Mouse (Mus musculus) testis, adult 2 months (tissue): ENCODE results near the gene Atoh8.

Source experiments
- CTCF ChIP-seq: fragments of 200-500 bp; IDR thresholded peaks from 2 replicates; pipeline ENCODE4 v1.5.1; 2012; ENCODE audit warnings: low read depth, mild to moderate bottlenecking, inconsistent platforms, low read length, moderate library complexity; ENCODE audit not compliant: control insufficient read depth, insufficient read depth, insufficient replicate concordance
- POLR2A ChIP-seq: fragments of 200-500 bp; IDR thresholded peaks from 2 replicates; pipeline ENCODE4 v1.6.1; 2012; ENCODE audit warnings: low read depth, mild to moderate bottlenecking, inconsistent platforms, low read length, moderate library complexity; ENCODE audit not compliant: control insufficient read depth

- peak; percentile 74; the same call in 1 of the 2 replicates for TF ChIP-seq CTCF
- TF ChIP-seq POLR2A = no peak
Observed at GRCm38 (mm10) chr6:72237035-72237434, 1.7 kb upstream of the Atoh8 start.
